ENCODE assay signal across 32 mouse cellular contexts in genomic region chr2:116858703-116859102, GRCm38 (mm10). TPM values are rescaled to one million over a fixed set of nuclear protein-coding genes. Genes with fewer than 3 reads are reported as not detected.
"Had no signal": no experiment of that assay in that cellular context is flagged by ENCODE, and none has a peak within 500 bp of the region (broad histone marks: within the 10 kb centered on the region; RNA-seq: fewer than 3 reads in every experiment).

No protein-coding gene starts in this region.

- H3K36me3 ChIP-seq: heart, embryonic 13.5 days; heart, embryonic 15.5 days; hindbrain, embryonic 13.5 days; hindbrain, embryonic 15.5 days; kidney, embryonic 15.5 days; limb, embryonic 12.5 days; limb, embryonic 15.5 days; liver, embryonic 12.5 days had no signal

- H3K4me3 ChIP-seq: heart, embryonic 13.5 days; heart, embryonic 15.5 days; hindbrain, embryonic 13.5 days; hindbrain, embryonic 15.5 days; kidney, embryonic 15.5 days; limb, embryonic 12.5 days; limb, embryonic 15.5 days; liver, embryonic 12.5 days had no signal

- H3K4me1 ChIP-seq: heart, embryonic 13.5 days; heart, embryonic 15.5 days; hindbrain, embryonic 13.5 days; hindbrain, embryonic 15.5 days; kidney, embryonic 15.5 days; limb, embryonic 12.5 days; limb, embryonic 15.5 days; liver, embryonic 12.5 days had no signal

- H3K27ac ChIP-seq: heart, embryonic 13.5 days; heart, embryonic 15.5 days; hindbrain, embryonic 13.5 days; hindbrain, embryonic 15.5 days; hindbrain, postnatal 0 days; kidney, embryonic 15.5 days; limb, embryonic 12.5 days; limb, embryonic 15.5 days; liver, embryonic 12.5 days; liver, embryonic 14.5 days had no signal

- H3K9ac ChIP-seq: heart, embryonic 13.5 days; heart, embryonic 15.5 days; hindbrain, embryonic 13.5 days; hindbrain, embryonic 15.5 days; kidney, embryonic 15.5 days; limb, embryonic 12.5 days; limb, embryonic 15.5 days; liver, embryonic 12.5 days; liver, embryonic 14.5 days had no signal

- H3K4me2 ChIP-seq: heart, embryonic 11.5 days; heart, embryonic 13.5 days; heart, embryonic 15.5 days; hindbrain, embryonic 13.5 days; hindbrain, embryonic 15.5 days; kidney, embryonic 15.5 days; limb, embryonic 12.5 days; limb, embryonic 15.5 days; liver, embryonic 12.5 days had no signal

- ATAC-seq: hindbrain, postnatal 0 days; intestine, embryonic 16.5 days; liver, embryonic 12.5 days had no signal

- H3K9me3 ChIP-seq: heart, embryonic 13.5 days; heart, embryonic 15.5 days; hindbrain, embryonic 13.5 days; hindbrain, embryonic 15.5 days; kidney, embryonic 15.5 days; limb, embryonic 12.5 days; limb, embryonic 15.5 days; liver, embryonic 12.5 days had no signal

- DNase-seq: gastrocnemius, postnatal 14 days; gastrocnemius, postnatal 36 days; heart, adult 18-20 months; heart, postnatal 14 days; heart, postnatal 36 days; kidney, adult 11 months; kidney, adult 2 months; kidney, adult 9 months; kidney, postnatal 10 days; kidney, postnatal 25 days; layer of hippocampus, adult 9-11 months; layer of hippocampus, postnatal 36 days; left cerebral cortex, postnatal 4 days had no signal

- H3K27me3 ChIP-seq: heart, embryonic 13.5 days; heart, embryonic 15.5 days; hindbrain, embryonic 13.5 days; hindbrain, embryonic 15.5 days; kidney, embryonic 15.5 days; limb, embryonic 12.5 days; limb, embryonic 15.5 days; liver, embryonic 12.5 days had no signal

RNA-seq across cellular contexts. Expression of gene Tmco5, which starts 19.8 kb away (rescaled TPM):
- polyA plus RNA-seq: gonadal fat pad, adult 2 months; heart, embryonic 11.5 days; heart, embryonic 13.5 days; heart, embryonic 15.5 days; heart, postnatal 0 days; hindbrain, embryonic 11.5 days; hindbrain, embryonic 13.5 days; hindbrain, embryonic 15.5 days; hindbrain, postnatal 0 days; intestine, embryonic 14.5 days; intestine, embryonic 16.5 days; kidney, adult 2 months; kidney, embryonic 15.5 days; large intestine, adult 2 months; limb, embryonic 12.5 days; limb, embryonic 15.5 days; liver, adult 2 months; liver, embryonic 12.5 days; liver, embryonic 14.5 days; liver, embryonic 16.5 days had no signal
